Mouse (Mus musculus): Measurements from ENCODE around the gene Efna1. TPM values are rescaled to one million over a fixed set of nuclear protein-coding genes. Genes with fewer than 3 reads are reported as not detected.

The Efna1 gene
- polyA plus RNA-seq, 1 experiment from 2014 or later, result 12.4 TPM

GRCm38 (mm10) chr3:89279153-89279890 lies 1.6 kb downstream of the Efna1 start:
- no peak for DNase-seq (ENCODE audit: low spot score)

DNA sequence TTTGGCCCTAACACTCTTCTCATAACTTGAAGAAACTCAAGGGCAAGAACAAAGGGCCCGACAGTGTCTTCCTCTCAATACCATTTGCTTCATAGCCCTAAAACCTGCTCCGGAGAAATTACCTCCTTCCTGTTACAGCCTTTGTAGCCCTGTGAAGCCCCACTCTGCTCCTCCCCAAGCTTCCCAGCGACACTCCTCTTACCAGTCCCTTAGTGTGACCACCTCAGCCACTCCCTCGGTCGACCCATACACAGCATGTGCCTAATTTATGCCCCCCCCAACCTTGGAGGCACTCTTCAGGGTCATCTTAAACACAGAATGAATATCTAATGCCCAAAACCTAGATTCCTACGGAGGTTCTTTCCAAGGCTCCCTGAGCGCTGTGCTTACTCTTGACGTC lies 2.3 kb downstream of the Efna1 start:
- DNase-seq (ENCODE audit: low spot score), result no peak

GRCm38 (mm10) chr3:89278107-89278506 lies 2.8 kb downstream of the Efna1 start:
- no peak for DNase-seq (ENCODE audit: low spot score)

DNA sequence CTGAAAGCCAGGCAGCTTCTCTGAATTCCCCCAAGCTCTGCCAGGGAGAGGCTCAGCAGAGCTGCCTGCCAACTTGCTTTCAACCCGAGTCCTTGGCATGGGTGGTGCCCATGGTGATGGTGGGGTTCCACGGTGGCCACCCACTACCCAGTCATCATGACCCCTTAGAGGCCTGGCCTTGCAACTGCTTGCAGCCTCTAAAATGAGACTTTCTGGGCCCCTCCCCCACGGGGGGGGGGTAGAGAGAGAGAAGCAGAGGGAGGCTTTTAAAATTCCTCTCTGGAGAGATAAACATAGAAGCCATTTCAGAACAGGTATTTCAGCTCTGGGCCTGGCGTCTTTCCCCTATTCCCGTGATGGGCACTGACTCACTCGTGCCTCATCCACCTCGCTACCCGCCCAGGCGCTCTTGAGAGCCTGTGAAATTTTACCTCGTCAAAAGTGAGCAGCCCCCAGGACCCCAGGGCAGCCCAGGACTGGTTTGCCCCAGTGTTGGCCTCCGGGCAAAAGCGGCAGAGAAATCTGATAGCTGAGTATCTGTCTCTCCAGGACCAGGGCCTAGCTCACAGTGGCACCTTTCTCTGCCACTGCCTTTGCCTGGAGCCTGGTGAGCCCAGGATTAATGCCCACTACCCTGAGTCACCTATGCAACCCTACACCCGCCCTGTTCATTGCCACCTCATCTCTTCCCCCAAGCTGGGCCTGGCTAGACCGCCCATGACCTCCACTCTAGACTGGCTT lies 3.5 kb downstream of the Efna1 start:
- DNase-seq (ENCODE audit: low spot score), result no peak

- no peak for DNase-seq (ENCODE audit: low spot score)
Measured at GRCm38 (mm10) chr3:89276061-89276460, 4.9 kb downstream of the Efna1 start.

DNA sequence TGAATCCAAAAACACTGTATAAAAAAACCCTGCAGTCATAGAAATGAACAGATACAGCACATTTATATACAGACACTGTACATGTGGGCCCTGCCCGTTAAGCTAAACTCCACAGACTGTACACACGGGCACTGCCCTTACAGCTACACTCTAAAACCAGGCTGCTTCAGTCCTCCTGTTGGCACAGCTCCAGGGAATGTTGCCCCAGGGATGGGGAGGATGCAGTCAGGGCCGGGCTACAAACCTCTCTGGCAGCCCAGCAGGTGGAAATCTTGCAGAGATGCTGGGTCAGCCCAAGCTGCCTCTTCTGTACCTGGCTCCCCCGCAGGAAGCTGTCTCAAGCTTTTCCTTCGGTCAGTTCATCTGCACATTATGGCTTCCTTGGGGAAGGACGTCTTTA lies 9.2 kb downstream of the Efna1 start:
- no peak for DNase-seq (ENCODE audit: low spot score)

DNA sequence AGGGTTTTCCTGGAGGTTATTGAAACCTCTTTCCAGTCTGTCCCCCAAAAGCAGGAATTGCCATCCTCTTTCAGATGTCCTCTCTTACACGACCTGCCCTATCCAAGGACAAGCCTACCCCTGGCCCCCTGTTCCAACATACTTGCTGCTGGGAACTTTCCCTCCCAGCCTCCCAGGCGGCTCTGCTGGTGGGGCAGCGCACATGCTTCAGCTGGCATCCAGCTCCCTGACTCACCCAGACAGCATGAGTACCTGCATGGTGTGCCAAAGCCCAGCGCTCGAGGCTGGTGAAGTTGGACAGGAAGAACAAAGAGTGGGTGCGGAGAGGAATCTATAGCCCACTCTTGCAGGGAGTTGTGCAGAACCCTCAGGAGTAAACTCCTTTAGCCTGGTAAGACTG lies 10.1 kb downstream of the Efna1 start:
- DNase-seq (ENCODE audit: low spot score), result no peak

DNA sequence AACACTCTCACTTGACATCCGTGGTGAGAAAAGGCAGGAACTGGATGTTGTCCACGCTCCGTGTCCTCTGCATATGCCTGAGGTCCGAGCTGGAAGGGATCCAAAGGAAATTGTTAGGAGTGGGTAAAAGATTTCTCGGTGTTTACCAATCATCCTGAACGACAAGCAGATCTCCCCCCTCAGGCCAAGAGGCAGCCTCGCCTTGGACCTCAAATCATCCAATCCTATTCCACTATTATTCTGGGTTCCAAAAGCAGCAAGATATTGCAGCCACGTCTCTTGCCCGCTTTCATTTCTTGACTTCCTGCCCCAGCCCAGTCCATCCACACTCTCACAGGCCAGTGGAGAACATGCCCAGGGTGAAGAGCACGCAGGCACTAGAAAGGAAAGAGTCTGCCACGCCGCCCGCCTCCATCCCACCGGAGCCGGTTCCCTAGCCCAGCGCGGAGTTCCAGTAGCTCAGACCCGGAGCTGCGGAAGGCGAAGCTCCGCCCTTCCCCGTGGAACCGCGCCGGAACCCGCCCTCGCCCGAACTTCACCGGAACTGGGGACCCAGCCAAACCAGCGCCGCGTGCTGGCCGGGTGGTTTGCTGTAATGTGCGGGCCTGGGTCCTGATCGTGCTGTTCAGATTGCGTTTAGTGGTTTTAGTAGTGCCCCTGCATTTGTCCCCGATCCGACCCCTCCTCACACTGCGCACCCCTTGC lies 10.7 kb downstream of the Efna1 start, which contains the start of gene Slc50a1:
Gene Slc50a1 (minus strand): TSS at position 520 of the 705 bp plus-strand sequence.
- DNase-seq (ENCODE audit: low spot score), result peak; percentile 74

GRCm38 (mm10) chr3:89268916-89269315 lies 12.0 kb downstream of the Efna1 start:
- no peak for DNase-seq (ENCODE audit: low spot score)

GRCm38 (mm10) chr3:89266439-89266893 lies 14.5 kb downstream of the Efna1 start:
- peak; percentile 87 for DNase-seq (ENCODE audit: low spot score)

- DNase-seq (ENCODE audit: low spot score), result no peak
Measured at GRCm38 (mm10) chr3:89262417-89262816, 18.5 kb downstream of the Efna1 start.

DNA sequence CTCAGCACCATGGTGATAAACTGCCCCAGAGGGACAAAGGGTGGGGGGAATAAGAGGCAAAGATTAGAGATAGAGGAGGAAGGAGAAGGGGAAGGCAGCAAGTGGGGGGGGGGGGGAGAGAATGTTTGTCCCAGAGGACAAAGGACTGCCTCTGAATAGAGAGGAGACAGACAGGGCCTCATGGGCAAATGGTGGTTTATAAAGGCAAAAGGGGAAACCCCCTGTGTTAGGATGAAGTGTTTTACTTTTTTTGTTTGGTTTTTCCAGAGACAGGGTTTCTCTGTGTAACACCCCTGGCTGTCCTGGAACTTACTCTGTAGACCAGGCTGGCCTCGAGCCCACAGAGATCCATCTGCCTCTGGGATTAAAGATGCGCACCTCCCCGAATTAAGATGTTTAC lies 20.7 kb downstream of the Efna1 start:
- DNase-seq (ENCODE audit: low spot score), result no peak

- DNase-seq (ENCODE audit: low spot score), result no peak
Measured at GRCm38 (mm10) chr3:89259076-89259475, 21.9 kb downstream of the Efna1 start, which contains the start of gene Dpm3. Gene Dpm3, plus strand, starts transcription at chr3:89259358.

DNA sequence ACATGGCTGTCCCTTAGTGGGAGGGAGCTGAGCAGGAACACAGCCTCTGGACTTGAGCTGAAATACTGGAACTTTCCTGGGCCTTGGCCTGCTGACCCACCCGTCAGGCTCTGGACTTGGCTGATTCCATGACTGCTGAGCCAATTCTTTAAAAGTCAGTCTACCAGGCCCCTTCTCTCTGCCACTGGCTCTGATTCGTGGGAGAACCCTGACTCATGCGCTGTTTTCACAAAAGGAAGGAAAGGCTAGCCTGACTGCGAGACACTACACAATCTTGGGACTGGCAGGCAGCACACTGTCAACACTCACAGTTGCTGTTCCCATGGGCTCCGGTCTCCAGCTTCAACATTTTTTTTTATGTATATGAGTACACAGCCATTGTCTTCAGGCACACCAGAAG lies 24.8 kb downstream of the Efna1 start:
- no peak for DNase-seq (ENCODE audit: low spot score)

- no peak for DNase-seq (ENCODE audit: low spot score)
Measured at GRCm38 (mm10) chr3:89254994-89255393, 25.9 kb downstream of the Efna1 start.

GRCm38 (mm10) chr3:89251365-89251895 lies 29.5 kb downstream of the Efna1 start:
- peak; percentile 73 for DNase-seq (ENCODE audit: low spot score)

GRCm38 (mm10) chr3:89250435-89251040 lies 30.4 kb downstream of the Efna1 start:
- peak; percentile 42 for DNase-seq (ENCODE audit: low spot score)

- DNase-seq (ENCODE audit: low spot score), result no peak
Measured at GRCm38 (mm10) chr3:89247466-89247865, 33.5 kb downstream of the Efna1 start.

- peak; percentile 89 for DNase-seq (ENCODE audit: low spot score)
Measured at GRCm38 (mm10) chr3:89246261-89247100, 34.5 kb downstream of the Efna1 start, which contains the start of gene Trim46. Gene Trim46, minus strand, starts transcription at chr3:89246309.

DNA sequence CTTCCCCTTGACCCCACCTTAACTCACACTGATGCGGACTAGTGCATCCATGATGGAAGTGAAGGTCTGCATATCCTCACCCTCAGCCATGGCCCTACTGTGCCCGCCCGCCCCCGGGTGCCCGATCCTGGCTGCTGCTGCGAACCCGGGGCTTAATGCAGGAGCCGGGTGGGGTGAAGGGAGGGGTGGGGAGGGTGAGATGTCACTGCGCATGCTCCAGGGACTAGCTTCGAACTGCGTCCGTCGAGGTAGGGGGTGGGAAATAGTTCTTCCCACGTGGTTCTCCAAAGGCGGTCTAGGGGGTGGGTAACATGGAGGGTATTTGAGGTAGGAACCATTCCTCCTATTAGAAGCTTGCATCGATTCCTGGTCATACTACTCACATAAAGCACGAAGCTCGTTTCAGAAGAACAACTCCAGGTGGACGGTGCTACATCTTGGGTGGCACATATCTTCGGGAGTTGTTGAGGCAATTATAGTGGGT lies 35.2 kb downstream of the Efna1 start, which contains the start of gene Krtcap2:
Gene Krtcap2 (plus strand): TSS at position 279 of the 484 bp plus-strand sequence.
- DNase-seq (ENCODE audit: low spot score), result peak; percentile 53

Data from thymus, postnatal 0 days (tissue).